Mouse (Mus musculus): Measurements from ENCODE around the gene Lcmt1.

DNA sequence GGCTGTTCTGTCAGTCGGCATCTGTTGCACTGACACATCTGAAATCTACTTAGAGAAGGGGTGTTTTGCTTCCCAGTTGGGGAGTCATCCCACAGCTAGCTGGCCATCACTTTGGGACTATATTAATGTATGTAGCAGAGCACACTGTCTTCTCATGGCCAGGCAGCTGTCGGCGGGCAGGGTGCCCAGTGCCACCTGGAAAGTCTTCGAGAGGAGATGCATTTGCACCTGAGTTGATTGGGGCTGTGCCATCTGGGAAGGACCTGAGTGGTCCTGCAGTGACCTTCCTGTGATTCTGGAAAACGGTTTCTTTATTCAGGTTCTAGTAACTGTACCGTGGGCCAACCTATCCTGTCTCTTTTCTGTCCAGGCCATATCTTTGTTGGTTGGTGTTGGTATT, 54.7 kb downstream of the Lcmt1 start:
- TF ChIP-seq CTCF (IDR thresholded peaks at IDR 0.05; ENCODE audit: control insufficient read depth, insufficient read depth, low read length) (no peak), POLR2A (IDR thresholded peaks at IDR 0.05; ENCODE audit: borderline replicate concordance, control insufficient read depth, low read depth, low read length) (no peak)
